Mouse (Mus musculus): ENCODE data around the gene Phc3. TPM values are rescaled to one million over a fixed set of nuclear protein-coding genes. Genes with fewer than 3 reads are reported as not detected.

Phc3 gene
- polyA plus RNA-seq, 1 experiment, result 11.4 TPM

DNA sequence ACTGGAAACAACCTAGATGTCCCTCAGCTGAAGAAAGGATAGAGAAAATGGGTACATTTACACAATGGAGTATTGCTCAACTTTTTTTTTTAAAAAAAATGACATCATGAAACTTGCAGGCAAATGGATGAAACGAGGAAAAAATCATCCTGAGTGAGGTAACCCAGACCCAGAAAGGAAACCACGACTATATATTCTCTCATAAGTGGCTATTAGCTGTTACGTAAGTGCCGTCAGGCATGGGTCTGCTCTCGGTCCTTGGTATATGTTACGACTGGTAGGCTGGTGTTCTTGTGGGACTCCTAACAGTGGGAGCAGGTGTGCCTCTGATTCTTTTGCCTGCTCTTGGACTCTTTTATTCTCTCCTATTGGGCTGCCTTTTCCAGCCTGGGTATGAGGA, 12.9 kb downstream of the Phc3 start:
- no peak overlapping the region for H3K4me3 ChIP-seq (ENCODE audit: control insufficient read depth, low read depth, low read length)
- H3K27ac ChIP-seq (ENCODE audit: control insufficient read depth, insufficient read depth, low read depth, low read length), result no peak overlapping the region
- H3K36me3 ChIP-seq (ENCODE audit: control insufficient read depth, insufficient read depth, low read length), result no peaks in the 10 kb centered on the region
- TF ChIP-seq POLR2A (IDR thresholded peaks at IDR 0.05; ENCODE audit: control insufficient read depth, low read depth, low read length), result no peak
- H3K27me3 ChIP-seq (ENCODE audit: control insufficient read depth, insufficient read depth, low read length), result no peaks in the 10 kb centered on the region
- H3K4me1 ChIP-seq (ENCODE audit: control insufficient read depth, insufficient read depth, low read length), result no peaks in the 10 kb centered on the region

DNA sequence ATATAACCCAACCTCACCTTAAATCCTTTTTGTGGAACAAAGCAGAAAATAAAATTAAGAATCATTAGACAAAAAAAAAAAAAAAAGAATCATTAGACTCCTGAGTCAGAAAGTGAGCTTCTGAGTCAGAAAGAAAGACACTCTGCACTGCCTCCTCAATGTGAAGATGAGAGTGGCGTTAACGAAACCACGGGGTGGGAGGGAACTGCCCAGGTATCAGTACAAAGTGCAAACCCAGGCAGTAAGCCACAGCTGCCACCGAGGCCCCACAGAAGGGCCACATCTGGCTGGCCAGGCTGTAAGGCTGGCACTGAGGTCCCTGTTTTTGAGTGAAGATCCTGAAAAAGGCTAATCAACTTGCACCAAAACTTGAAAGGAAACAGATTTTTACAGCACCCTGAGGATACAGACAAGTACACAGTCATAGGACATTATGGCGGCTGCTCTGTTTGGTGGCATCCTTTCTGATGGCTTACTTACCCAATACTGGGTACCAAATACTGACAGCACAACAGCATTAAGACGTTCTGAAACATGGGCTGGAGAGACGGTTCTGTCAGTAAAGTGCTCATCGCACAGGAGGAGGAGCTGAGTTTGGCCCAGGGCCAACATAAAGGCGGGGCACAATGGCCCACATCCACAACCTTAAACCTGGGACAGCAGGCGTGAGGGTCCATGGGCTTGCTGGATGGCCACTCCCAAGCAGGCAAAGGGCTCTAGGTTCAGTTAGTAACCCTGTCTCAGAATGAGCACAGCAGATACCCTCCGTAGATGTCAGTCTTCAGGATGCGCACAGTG, 16.7 kb downstream of the Phc3 start:
- H3K27ac ChIP-seq (ENCODE audit: control insufficient read depth, insufficient read depth, low read depth, low read length), result no peak overlapping the region
- no peak for TF ChIP-seq CTCF (IDR thresholded peaks at IDR 0.05; ENCODE audit: control insufficient read depth, insufficient read depth, insufficient replicate concordance, low read depth, low read length)
- TF ChIP-seq POLR2A (IDR thresholded peaks at IDR 0.05; ENCODE audit: control insufficient read depth, low read depth, low read length), result no peak
- H3K4me1 ChIP-seq (ENCODE audit: control insufficient read depth, insufficient read depth, low read length), result no peaks in the 10 kb centered on the region
- no peaks in the 10 kb centered on the region; the same call in 1 of the 2 replicates for H3K36me3 ChIP-seq (ENCODE audit: control insufficient read depth, insufficient read depth, low read length)
- H3K27me3 ChIP-seq (ENCODE audit: control insufficient read depth, insufficient read depth, low read length), result no peaks in the 10 kb centered on the region
- H3K4me3 ChIP-seq (ENCODE audit: control insufficient read depth, low read depth, low read length), result no peak overlapping the region

DNA sequence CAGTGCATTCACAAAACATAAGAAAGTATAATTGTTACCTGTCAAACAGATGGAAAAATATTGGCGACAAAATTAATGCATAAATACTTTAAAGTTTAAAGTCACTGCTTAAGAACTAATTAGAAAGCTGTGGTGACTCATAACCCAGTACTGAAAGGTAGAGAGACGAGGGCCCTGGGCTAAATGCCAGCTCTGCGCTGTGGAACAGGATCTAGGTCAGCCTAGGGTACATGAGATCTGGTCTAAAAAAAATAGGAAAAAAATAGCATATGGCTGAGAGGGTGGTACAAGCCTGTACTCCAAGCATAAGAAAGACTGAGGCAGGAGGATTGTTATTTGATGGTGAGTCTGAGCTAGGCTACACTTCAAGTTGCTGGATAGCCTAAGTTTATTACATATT, 17.6 kb downstream of the Phc3 start:
- Histone ChIP-seq H3K4me3 (ENCODE audit: control insufficient read depth, low read depth, low read length) (no peak overlapping the region), H3K4me1 (ENCODE audit: control insufficient read depth, insufficient read depth, low read length) (no peaks in the 10 kb centered on the region), H3K27me3 (ENCODE audit: control insufficient read depth, insufficient read depth, low read length) (no peaks in the 10 kb centered on the region), H3K36me3 (ENCODE audit: control insufficient read depth, insufficient read depth, low read length) (no peaks in the 10 kb centered on the region; the same call in 1 of the 2 replicates), H3K27ac (ENCODE audit: control insufficient read depth, insufficient read depth, low read depth, low read length) (no peak overlapping the region)
- TF ChIP-seq CTCF (IDR thresholded peaks at IDR 0.05; ENCODE audit: control insufficient read depth, insufficient read depth, insufficient replicate concordance, low read depth, low read length) (no peak), POLR2A (IDR thresholded peaks at IDR 0.05; ENCODE audit: control insufficient read depth, low read depth, low read length) (no peak)

DNA sequence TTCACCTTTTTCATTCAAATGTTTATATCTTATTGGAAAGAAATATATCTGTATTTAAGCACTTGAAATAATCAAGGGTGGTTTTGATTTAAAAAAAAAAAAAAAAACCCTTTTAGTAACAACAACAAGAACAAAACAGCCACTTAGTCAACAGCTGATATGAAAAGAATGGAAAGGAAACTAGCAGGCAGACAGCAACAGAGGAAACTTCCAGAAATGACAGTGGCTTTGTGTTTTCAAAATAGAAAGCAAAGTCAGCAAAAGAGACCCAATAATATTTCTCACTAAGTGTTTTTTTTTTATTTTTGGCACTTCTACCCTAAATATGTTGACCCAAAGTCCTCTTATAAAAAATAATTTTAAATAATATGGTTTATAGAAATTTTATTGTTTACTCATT, 34.8 kb downstream of the Phc3 start:
- no peak overlapping the region for H3K27ac ChIP-seq (ENCODE audit: control insufficient read depth, insufficient read depth, low read depth, low read length)
- no peaks in the 10 kb centered on the region for H3K4me1 ChIP-seq (ENCODE audit: control insufficient read depth, insufficient read depth, low read length)
- peaks cover 1% of the 10 kb centered on the region; the same call in 1 of the 2 replicates for H3K36me3 ChIP-seq (ENCODE audit: control insufficient read depth, insufficient read depth, low read length)
- no peak overlapping the region for H3K4me3 ChIP-seq (ENCODE audit: control insufficient read depth, low read depth, low read length)
- no peak for TF ChIP-seq CTCF (IDR thresholded peaks at IDR 0.05; ENCODE audit: control insufficient read depth, insufficient read depth, insufficient replicate concordance, low read depth, low read length)
- TF ChIP-seq POLR2A (IDR thresholded peaks at IDR 0.05; ENCODE audit: control insufficient read depth, low read depth, low read length), result no peak
- H3K27me3 ChIP-seq (ENCODE audit: control insufficient read depth, insufficient read depth, low read length), result no peaks in the 10 kb centered on the region

DNA sequence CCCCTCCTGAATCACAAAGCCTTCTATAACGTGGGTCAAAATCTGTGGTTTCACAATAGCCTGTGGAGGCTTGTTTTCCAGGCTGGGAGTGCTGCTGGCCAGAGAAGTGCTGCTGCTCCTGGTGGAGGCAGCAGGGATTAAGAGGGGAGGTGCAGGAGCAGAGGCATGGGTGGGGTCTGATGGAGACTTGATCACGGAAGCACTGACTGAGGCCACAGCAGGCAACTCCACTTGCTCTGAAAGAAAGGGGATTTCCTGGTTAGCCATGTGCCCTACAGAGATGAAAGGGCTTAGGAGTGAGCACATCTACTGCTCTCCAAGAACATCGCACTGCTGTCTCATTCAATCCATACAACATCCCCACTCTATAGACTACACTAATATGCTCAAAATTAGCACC, 39.4 kb downstream of the Phc3 start:
- Histone ChIP-seq H3K27me3 (ENCODE audit: control insufficient read depth, insufficient read depth, low read length) (no peaks in the 10 kb centered on the region), H3K4me1 (ENCODE audit: control insufficient read depth, insufficient read depth, low read length) (no peaks in the 10 kb centered on the region), H3K4me3 (ENCODE audit: control insufficient read depth, low read depth, low read length) (no peak overlapping the region), H3K27ac (ENCODE audit: control insufficient read depth, insufficient read depth, low read depth, low read length) (no peak overlapping the region), H3K36me3 (ENCODE audit: control insufficient read depth, insufficient read depth, low read length) (no peaks in the 10 kb centered on the region)
- no peak for TF ChIP-seq POLR2A (IDR thresholded peaks at IDR 0.05; ENCODE audit: control insufficient read depth, low read depth, low read length)
- TF ChIP-seq CTCF (IDR thresholded peaks at IDR 0.05; ENCODE audit: control insufficient read depth, insufficient read depth, insufficient replicate concordance, low read depth, low read length), result no peak

DNA sequence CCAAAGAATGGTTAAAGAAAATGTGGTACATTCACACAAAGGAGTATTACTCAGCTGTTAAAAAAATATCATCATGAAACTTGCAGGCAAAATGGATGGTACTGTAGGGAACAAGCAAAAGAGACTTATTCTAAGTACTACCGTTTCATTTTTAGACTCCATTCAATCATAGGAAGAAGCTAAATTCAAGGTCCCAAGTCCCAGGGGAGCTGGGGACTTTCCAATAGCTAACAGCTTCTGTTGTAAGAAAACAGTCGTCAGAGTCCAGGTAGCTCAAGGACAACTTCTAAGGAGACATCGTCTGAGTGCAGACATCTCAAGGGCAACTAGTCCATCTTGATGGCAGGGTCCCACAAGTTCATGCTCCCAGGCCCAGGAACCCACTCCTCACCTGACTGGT, 41.6 kb downstream of the Phc3 start:
- Histone ChIP-seq H3K27ac (ENCODE audit: control insufficient read depth, insufficient read depth, low read depth, low read length) (no peak overlapping the region), H3K27me3 (ENCODE audit: control insufficient read depth, insufficient read depth, low read length) (no peaks in the 10 kb centered on the region), H3K4me1 (ENCODE audit: control insufficient read depth, insufficient read depth, low read length) (no peaks in the 10 kb centered on the region), H3K4me3 (ENCODE audit: control insufficient read depth, low read depth, low read length) (no peak overlapping the region), H3K36me3 (ENCODE audit: control insufficient read depth, insufficient read depth, low read length) (no peaks in the 10 kb centered on the region)
- TF ChIP-seq CTCF (IDR thresholded peaks at IDR 0.05; ENCODE audit: control insufficient read depth, insufficient read depth, insufficient replicate concordance, low read depth, low read length) (no peak), POLR2A (IDR thresholded peaks at IDR 0.05; ENCODE audit: control insufficient read depth, low read depth, low read length) (no peak)

DNA sequence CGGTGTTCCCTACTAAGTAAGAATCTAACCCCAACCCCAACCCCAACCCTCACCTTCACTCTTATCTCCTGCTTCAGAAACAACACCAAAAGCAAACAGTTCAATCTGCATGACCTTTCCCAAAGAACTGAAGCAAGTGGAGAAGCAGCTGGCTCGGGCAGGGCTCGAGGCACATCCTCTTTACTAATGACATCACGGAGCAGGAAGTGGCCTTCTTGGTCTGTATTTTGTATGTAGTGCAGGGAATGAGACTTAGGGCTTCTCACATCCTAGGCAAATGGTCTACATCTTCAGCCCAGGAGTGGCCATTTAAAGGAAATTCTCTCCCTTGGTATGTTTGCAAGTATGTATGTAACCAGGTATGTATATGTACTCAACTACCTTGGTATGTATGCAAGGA, 52.1 kb downstream of the Phc3 start:
- no peak for TF ChIP-seq POLR2A (IDR thresholded peaks at IDR 0.05; ENCODE audit: control insufficient read depth, low read depth, low read length)
- TF ChIP-seq CTCF (IDR thresholded peaks at IDR 0.05; ENCODE audit: control insufficient read depth, insufficient read depth, insufficient replicate concordance, low read depth, low read length), result no peak
- Histone ChIP-seq H3K4me1 (ENCODE audit: control insufficient read depth, insufficient read depth, low read length) (no peaks in the 10 kb centered on the region), H3K4me3 (ENCODE audit: control insufficient read depth, low read depth, low read length) (no peak overlapping the region), H3K27me3 (ENCODE audit: control insufficient read depth, insufficient read depth, low read length) (no peaks in the 10 kb centered on the region), H3K36me3 (ENCODE audit: control insufficient read depth, insufficient read depth, low read length) (no peaks in the 10 kb centered on the region; the same call in 1 of the 2 replicates), H3K27ac (ENCODE audit: control insufficient read depth, insufficient read depth, low read depth, low read length) (no peak overlapping the region)
